ENCODE assay signal across 8 mouse cellular contexts in genomic region chr2:77815775-77816412, GRCm38 (mm10). TPM values are rescaled to one million over a fixed set of nuclear protein-coding genes. Genes with fewer than 3 reads are reported as not detected.
DNase-seq lines count a peak whose midpoint lies in the region; ATAC-seq and TF ChIP-seq lines count a peak whose summit lies in the region.

No protein-coding gene starts in this region.

- TF ChIP-seq POLR2A in heart, adult 2 months (IDR thresholded peaks at IDR 0.05; ENCODE audit: insufficient read depth, low read depth, low read length): no peak

- H3K9ac ChIP-seq in heart, adult 2 months (ENCODE audit: low read depth, low read length): peak overlapping the region; percentile 74
- peak overlapping the region; percentile 55 for H3K9ac ChIP-seq in forebrain, embryonic 15.5 days (replicated peaks)
- H3K9ac ChIP-seq in midbrain, embryonic 12.5 days (replicated peaks): peak overlapping the region; percentile 64

- peak overlapping the region; percentile 98 for H3K4me2 ChIP-seq in forebrain, embryonic 15.5 days (replicated peaks)
- H3K4me2 ChIP-seq in midbrain, embryonic 12.5 days (replicated peaks): peak overlapping the region; percentile 100

- intact Hi-C loops in heart, adult 2 months (cut with DNase I): no loop called here
- intact Hi-C loops in heart, postnatal 25 days (cut with DNase I): no loop called here
- intact Hi-C loops in gastrocnemius, postnatal 14 days (cut with DNase I; ENCODE audit: low total_unique reads): no loop called here

- H3K27me3 ChIP-seq in heart, adult 2 months (ENCODE audit: control insufficient read depth, insufficient read depth, low read length): peaks cover 4% of the 10 kb centered on the region
- H3K27me3 ChIP-seq in forebrain, embryonic 15.5 days: peaks cover 29% of the 10 kb centered on the region
- H3K27me3 ChIP-seq in midbrain, embryonic 12.5 days: peaks cover 43% of the 10 kb centered on the region

- TF ChIP-seq EP300 in heart, adult 2 months (IDR thresholded peaks at IDR 0.05; ENCODE audit: insufficient read depth, low read depth, low read length): no peak

- 9% methylated on average over 20 of the region's 20 CpGs for WGBS in heart, adult 2 months
- 5% methylated on average over 20 of the region's 20 CpGs for WGBS in forebrain, embryonic 15.5 days
- WGBS in midbrain, embryonic 12.5 days: 6% methylated on average over 20 of the region's 20 CpGs

- ATAC-seq in forebrain, embryonic 15.5 days (replicated peaks): peak; percentile 27; the same call in 1 of the 2 replicates
- ATAC-seq in midbrain, embryonic 12.5 days (ENCODE audit: low FRiP score, low read depth): peak; percentile 21; the same call in 1 of the 2 replicates
- ATAC-seq in granulocyte monocyte progenitor cell, adult 5-6 weeks (replicated peaks; ENCODE audit: poor library complexity, severe bottlenecking): no peak

- DNase-seq in heart, adult 2 months: no peak
- DNase-seq in heart, postnatal 25 days (ENCODE audit: low spot score): no peak
- DNase-seq in layer of hippocampus, adult 18-20 months (ENCODE audit: low spot score in 2 of 2): peak; percentile 48 to 58
- no peak for DNase-seq in gastrocnemius, postnatal 14 days

- no peaks in the 10 kb centered on the region for H3K79me2 ChIP-seq in heart, adult 2 months (replicated peaks; ENCODE audit: control insufficient read depth, insufficient read depth, low read length)

- H3K9me3 ChIP-seq in forebrain, embryonic 15.5 days: no peaks in the 10 kb centered on the region
- H3K9me3 ChIP-seq in midbrain, embryonic 12.5 days: no peaks in the 10 kb centered on the region

- no peaks in the 10 kb centered on the region; the same call in 1 of the 2 replicates for H3K4me1 ChIP-seq in heart, adult 2 months (ENCODE audit: control insufficient read depth, insufficient read depth, low read length)
- H3K4me1 ChIP-seq in brown adipose tissue, adult 24 weeks (ENCODE audit: control insufficient read depth, insufficient read depth, insufficient read length, low read length): peaks cover 6% of the 10 kb centered on the region; the same call in 1 of the 2 replicates
- H3K4me1 ChIP-seq in forebrain, embryonic 15.5 days: peaks cover 15% of the 10 kb centered on the region
- H3K4me1 ChIP-seq in midbrain, embryonic 12.5 days: peaks cover 14% of the 10 kb centered on the region

- no peak overlapping the region; the same call in 1 of the 2 replicates for H3K27ac ChIP-seq in heart, adult 2 months
- no peak overlapping the region for H3K27ac ChIP-seq in brown adipose tissue, adult 24 weeks (replicated peaks; ENCODE audit: low read depth, low read length)
- H3K27ac ChIP-seq in forebrain, embryonic 15.5 days (replicated peaks): no peak overlapping the region
- no peak overlapping the region for H3K27ac ChIP-seq in midbrain, embryonic 12.5 days (replicated peaks)

- H3K36me3 ChIP-seq in heart, adult 2 months (ENCODE audit: control insufficient read depth, insufficient read depth, low read length): no peaks in the 10 kb centered on the region
- H3K36me3 ChIP-seq in forebrain, embryonic 15.5 days: no peaks in the 10 kb centered on the region
- no peaks in the 10 kb centered on the region for H3K36me3 ChIP-seq in midbrain, embryonic 12.5 days

- peak overlapping the region; percentile 46 for H3K4me3 ChIP-seq in heart, adult 2 months
- peak overlapping the region; percentile 45 for H3K4me3 ChIP-seq in brown adipose tissue, adult 24 weeks (ENCODE audit: insufficient read depth, low read depth, low read length)
- H3K4me3 ChIP-seq in forebrain, embryonic 15.5 days: peak overlapping the region; percentile 65
- H3K4me3 ChIP-seq in midbrain, embryonic 12.5 days: peak overlapping the region; percentile 74

- no peak for TF ChIP-seq CTCF in heart, adult 2 months (IDR thresholded peaks at IDR 0.05)

RNA-seq across cellular contexts. Expression of gene Zfp385b, which starts 3.5 kb away (rescaled TPM):
- total RNA-seq in heart, adult 2 months (2021): 1 to 10 TPM; 7.3 to 7.9 TPM
- 8.2 and 10.0 TPM in 2 replicates for polyA plus RNA-seq in heart, adult 2 months (2012; rRNA removed)
- total RNA-seq in heart, postnatal 25 days (2021): 10 to 100 TPM in 1 of 2 experiments, 1 to 10 TPM in 1; 10.0 to 11.5 TPM
- not detected in 2 replicates for polyA plus RNA-seq in brown adipose tissue, adult 24 weeks (2012; ENCODE audit: insufficient read depth, insufficient read length, missing spikeins)
- polyA plus RNA-seq in forebrain, embryonic 15.5 days (2015; fragmentation: Nextera tagmentation; extraction: Ambion mirVana): 8.1 and 8.3 TPM in 2 replicates
- total RNA-seq in layer of hippocampus, adult 18-20 months (2021): 10 to 100 TPM; 47.4 to 47.5 TPM
- 2.7 and 2.8 TPM in 2 replicates for polyA plus RNA-seq in midbrain, embryonic 12.5 days (2016; fragmentation: Nextera tagmentation; extraction: Ambion mirVana)
- total RNA-seq in granulocyte monocyte progenitor cell, adult 5-6 weeks (2014; fragmentation: Nextera tagmentation): not detected in 2 replicates
- not detected in 2 replicates for total RNA-seq in granulocyte monocyte progenitor cell, adult 5-6 weeks (2017)
- 1 to 10 TPM; 3.7 to 4.4 TPM for total RNA-seq in gastrocnemius, postnatal 14 days (2021)

Comparison
In these comparisons a context has a peak if more than half of its experiments do, and no peak if none do; other contexts are left out.
1. DNase-seq: peak in layer of hippocampus, adult 18-20 months (2 of 2); none in heart, adult 2 months (0 of 2), heart, postnatal 25 days (single experiment) and gastrocnemius, postnatal 14 days (single experiment).
2. RNA of gene Zfp385b, which starts 3.5 kb away (total RNA-seq): 47.4 to 47.5 TPM in layer of hippocampus, adult 18-20 months, 10.0 to 11.5 TPM in heart, postnatal 25 days, 7.3 to 7.9 TPM in heart, adult 2 months and 3.7 to 4.4 TPM in gastrocnemius, postnatal 14 days; not detected in granulocyte monocyte progenitor cell, adult 5-6 weeks; every median in the first group is over 4 times any median in the second.
3. Peak in every context shown above with its lines, with median percentiles within 50 percentile points of each other: H3K4me3 ChIP-seq and H3K9ac ChIP-seq.